Mouse (Mus musculus) embryo, embryonic 11 days (tissue): ENCODE data around the gene Nid2.

Experiments
- DNase-seq: peaks from one replicate; pipeline ENCODE4 v3.0.0-alpha.2; 2015

Nid2 gene

DNA sequence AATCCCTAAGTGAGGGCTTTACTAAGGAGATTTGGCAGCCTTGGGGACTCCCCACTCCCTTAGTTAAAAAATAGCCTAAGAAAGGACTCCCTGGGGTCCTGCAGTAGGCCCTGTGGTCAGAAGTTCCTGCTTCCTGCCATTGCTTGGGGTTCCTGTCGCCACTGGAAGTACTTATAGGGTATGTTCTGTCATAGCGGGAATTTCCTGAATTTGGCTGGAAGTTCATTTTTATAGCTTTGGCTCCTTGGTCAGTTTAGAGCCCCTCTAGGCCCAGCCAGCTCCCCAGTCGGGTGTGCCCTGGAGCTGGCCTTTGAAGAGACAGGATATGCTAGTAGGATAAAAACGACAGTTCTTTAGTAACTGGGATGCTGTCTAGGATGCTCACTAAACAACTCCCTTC lies 43.8 kb downstream of the Nid2 start:
- no peak for DNase-seq

DNA sequence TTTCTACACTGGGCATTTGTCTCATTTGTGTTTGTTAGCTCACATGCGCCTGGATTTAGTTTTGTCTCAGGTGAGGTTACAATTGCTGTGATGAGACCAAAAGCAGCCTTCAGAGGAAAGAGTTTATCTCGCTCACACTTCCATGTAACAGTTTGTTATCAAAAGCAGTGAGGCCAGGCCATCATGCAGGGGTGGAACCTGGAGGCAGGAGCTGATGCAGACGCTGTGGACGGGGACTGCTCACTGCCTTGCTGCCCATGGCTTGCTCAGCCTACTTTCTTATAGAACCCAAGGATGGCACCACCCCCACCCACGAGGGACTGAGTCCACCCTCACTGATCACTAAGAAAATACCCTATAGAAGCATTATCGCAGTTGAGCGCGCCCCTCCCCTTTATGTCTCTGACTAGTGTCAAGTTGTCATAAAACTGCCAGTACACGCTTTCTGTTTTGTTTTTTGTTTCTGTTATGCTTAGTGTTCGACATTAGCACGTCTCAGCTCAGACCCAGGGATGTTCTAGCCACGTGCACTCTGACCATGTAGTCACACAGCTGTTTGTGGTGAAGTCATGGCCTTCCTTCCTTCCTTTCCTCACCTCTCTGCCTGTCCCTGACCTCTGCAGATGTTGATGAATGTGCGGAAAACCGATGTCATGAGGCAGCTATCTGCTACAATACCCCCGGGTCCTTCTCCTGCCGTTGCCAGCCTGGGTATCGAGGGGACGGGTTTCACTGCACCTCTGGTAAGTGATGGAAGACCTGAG lies 45.7 kb downstream of the Nid2 start:
- DNase-seq: no peak

DNA sequence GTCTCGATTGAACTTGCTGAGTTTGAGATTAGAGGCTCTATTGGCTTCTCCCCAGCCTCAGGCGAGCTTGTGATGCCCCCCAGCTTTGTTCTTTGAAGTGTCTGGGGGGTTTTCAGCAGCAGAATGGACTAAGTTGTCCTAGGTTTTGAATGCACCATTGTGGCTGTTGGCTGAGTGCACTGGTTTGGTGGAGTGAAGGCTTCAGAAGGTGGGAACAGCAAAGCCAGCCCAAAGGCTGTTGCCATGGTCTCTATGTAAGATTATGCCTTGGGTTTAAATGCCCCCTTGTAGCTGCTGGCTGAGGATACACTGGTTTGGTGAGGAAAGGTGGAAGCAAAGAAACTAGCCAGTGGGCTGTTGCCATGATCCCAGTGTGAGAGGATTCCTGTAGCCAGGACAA lies 49.4 kb downstream of the Nid2 start:
- DNase-seq: no peak

DNA sequence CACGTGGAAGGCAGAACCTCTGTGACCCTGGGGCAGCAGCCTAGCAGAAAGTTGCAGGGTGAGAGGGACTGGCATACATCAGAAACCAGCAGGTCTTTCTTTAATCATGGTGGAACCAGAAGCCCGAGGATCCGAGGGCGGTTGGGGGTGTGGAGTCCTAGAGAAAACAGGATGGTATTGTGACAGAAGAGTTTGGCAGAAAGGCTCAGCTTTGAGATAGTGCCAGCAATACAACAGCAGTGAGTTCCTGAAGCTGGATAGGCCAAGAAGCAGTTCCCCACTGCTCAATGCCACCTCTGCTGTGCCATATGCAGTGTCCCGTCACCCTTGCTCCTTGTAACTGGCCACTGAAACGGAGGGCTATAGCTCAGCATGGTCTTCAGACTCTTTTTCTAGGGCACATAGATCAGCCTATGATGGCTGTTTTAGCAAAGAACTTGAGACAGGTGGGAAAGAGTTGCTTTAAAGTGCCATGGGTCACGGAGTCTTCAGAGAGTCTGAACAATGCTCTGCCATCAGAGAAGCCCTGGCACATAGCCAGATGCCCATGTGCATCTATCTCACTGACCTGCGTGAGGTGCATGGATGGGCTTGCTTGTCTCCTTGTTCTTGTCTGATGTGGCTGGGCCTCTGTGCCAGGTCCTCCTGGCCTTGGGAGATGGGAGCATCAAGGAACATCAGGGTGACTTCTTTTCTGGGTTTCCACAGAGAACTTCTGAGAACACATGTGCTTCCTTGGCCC lies 50.6 kb downstream of the Nid2 start:
- DNase-seq: no peak

DNA sequence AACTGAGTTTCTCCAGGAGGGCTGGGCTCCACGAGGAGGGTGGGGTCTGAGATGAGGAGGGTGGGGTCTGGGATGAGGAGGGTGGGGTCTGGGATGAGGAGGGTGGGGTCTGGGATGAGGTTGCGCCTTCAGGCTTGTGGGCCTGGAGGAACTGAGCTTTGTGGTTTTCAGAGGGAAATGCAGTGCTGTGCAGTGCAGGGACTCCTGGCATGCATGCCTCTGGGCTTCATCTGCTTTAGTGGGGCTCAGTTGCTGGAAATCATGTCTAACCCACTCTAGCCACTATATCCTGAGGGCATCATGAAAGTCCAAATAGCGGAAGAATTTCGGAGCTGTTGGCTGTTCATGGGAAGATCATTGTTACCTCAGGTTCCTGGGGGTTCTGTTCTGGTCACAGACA lies 52.2 kb downstream of the Nid2 start:
- DNase-seq: no peak

DNA sequence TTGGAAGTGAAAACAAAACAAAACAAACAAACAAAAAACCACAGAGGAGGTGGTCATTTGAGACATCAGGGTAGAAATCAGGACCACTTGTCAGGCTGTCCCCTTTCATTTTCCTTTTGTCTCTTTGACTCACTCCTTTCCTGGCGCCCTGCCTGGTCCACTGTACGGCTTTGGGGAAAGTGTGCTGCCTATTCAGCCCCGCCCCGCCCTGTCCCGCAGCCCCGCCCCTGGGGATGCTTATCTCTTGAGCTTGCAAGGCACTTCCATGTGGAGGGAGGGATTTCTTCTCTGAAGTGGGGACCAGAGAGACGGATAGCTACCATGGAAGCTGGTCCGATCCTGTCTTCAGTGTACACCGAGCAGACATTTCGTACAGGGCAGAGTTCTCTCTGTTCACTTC lies 52.6 kb downstream of the Nid2 start:
- no peak for DNase-seq

DNA sequence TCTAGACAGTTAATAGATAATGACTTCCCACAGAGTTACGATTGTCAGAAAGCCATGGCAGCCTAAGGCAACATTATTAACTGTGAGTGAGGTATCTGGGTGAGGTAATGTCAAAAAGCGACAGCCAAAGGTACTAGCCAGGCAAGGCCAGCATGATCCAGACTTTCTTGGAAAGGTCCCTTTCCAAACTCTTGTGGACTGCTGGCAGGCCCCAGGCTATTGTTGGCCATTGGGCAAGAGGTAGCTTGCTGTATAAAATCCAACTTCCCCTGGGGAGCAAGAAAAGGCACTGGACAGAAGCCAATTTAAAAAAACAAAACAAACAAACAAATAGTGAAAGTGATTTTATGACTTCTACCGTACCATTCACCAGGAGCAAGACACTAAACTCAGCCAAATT lies 56.3 kb downstream of the Nid2 start:
- DNase-seq: no peak

DNA sequence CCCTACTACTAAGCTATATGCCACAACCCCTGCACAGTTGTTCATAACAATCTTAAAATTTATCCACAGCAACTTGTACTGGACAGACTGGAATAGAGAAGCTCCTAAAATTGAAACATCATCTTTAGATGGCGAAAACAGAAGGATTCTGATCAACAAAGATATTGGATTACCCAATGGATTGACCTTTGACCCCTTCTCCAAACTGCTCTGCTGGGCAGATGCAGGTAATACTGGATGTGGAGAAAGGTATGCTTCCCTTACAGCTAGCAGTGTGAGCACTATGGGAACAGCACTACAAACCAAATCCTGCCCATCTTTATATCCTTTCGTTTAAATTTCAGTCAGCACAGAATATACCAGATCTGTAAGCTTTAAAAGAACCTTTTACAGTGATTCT lies 56.8 kb downstream of the Nid2 start:
- DNase-seq: no peak

DNA sequence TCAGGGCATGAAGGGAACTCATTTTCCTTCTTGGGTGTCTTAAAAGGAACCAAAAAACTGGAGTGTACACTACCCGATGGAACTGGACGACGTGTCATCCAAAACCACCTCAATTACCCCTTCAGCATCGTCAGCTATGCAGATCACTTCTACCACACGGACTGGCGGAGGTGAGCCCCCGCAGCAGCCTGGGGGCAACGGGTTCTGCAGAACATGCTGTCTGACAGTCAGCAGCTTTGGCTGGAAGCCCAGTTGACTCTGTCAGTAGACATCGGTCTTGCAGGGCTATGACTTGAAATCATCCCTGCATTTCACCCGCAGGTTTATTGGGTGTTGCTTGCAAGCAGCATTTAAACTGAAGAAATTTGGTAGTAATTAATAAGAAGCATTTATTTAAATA lies 58.9 kb downstream of the Nid2 start:
- DNase-seq: no peak

DNA sequence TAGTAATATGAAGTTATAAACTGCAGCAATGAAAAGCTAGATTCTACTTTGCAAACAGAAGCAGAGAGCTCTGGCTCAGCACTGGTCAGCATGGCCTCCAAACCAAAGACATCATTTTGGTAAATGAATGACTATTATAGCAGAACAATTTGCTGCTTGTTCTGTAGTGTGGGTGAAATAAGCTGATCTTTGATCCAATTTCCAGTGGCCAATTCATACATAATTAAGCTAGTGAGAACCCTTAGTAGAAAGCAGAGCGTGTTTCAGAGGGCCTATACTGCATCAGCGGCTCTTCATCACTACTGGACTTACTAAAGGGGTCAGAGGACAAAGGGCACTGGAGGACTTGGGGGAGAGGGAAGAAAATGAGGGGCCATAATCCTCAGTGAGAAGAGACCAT lies 62.0 kb downstream of the Nid2 start:
- DNase-seq: no peak

DNA sequence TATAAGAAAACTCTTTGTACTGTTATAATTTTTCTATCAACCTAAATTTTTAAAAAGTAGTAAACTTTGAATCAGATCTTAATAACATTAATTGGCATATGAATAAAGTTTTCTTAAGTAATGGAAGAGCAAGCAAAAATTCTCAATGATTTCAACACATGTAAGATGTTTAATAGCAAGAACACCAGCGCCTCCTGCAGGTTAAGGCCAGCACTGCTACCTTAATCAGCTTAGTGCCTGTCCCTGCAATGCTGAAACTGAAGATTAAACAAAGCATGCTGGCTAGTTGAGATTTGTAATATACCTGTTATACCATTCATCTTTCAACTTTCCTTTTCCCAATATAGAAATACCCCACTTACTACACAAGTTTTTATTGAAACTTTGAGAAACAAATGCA lies 66.9 kb downstream of the Nid2 start:
- peak; percentile 84 for DNase-seq

DNA sequence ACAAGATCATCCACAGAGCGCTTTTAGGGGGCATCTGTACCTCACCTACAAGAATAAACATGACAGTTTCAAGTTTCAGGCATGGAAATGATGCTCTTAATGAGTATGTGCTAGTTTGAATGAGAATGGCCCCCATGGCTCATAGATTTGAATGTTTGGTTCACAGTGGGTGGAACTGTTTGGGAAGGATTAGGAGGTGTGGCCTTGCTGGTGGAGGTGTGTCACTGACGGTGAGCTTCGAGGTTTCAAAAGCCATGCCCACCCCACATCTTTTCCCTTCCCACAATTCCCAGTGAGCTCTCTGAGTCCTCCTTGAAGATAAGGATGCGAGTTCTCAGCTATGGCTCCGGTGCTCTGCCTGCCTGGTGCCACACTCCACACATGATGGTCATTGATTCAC lies 70.6 kb downstream of the Nid2 start:
- no peak for DNase-seq

DNA sequence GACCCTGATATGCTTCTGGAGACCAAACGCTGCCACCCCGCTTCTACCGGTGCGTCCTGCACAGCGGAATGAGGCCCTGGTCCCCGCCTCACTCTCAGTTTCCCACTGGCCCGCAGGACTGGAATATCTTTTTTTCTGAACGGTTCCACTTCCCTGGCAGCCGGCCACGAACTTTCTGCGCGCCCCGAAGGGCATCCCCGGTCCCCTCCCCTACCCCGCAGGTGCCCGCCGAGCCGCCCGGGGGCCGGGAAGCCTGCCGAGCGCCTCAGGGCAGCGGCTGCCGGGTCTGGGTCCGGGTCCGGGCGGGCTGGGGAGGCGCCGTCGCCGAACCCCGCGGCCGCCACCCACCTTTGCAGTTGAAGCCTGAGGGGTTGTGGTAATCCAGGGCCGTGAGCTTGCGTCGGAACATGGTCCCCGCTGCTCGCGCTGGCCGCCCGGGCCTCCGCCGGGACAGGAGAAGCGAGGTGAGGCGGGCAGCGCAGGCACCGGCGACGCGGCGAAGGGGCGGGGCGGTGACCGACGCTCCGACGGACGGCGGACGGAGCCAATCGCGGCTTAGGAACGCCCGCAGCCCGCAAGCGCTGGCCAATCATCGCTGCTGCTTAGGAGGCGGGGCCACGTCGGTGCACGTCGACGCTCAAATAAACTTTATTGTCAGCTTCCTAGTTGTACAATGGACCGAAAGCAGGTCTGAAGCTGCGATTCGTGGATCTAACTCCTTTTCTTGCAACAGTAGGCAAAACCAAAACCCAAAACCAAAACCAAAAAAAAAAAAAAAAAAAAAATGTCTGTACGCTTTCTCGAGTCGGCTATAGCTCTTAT lies 72.5 kb downstream of the Nid2 start, which contains the start of gene Rtraf:
TSS of gene Rtraf (minus strand) at position 504 of the 822 bp plus-strand sequence.
- peak; percentile 98 for DNase-seq

DNA sequence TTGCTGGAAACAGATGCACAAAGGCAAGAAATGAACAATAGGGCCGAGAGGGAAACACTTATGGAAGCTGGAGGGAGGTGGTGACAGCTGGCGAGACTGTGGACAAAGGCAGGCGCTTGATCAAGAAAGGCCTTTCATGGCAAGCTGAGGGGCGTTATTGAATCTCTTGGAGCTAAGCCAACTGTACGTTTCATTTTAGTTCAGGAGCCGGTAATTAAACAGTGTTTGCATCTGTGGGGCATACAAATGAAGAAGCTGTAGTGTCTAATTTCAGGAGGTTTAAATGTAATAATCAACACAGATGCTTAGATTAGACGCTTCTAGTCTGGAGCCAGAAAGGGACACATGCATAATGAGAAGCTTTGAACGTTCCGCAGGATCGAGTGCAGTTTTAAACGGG lies 74.4 kb downstream of the Nid2 start:
- peak; percentile 46 for DNase-seq

DNA sequence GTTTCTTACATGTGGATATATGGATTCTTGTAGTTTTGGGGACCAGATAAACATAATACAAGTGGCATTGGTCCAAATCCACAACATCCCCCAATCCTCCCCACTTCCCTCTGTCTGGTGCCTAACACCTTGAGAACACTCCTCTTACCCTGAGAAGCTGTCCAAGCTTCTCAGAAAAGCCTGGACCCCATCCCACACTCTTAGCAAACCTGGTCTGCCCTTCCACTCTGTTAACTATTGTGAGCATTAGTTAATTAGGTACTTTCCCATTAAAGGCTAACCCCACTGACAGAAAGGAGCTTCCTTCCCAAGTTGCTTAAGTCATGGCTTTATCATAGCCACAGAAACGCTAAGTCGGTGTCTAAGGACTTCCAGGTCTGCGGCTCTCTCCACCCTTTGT lies 85.2 kb downstream of the Nid2 start:
- DNase-seq: no peak

DNA sequence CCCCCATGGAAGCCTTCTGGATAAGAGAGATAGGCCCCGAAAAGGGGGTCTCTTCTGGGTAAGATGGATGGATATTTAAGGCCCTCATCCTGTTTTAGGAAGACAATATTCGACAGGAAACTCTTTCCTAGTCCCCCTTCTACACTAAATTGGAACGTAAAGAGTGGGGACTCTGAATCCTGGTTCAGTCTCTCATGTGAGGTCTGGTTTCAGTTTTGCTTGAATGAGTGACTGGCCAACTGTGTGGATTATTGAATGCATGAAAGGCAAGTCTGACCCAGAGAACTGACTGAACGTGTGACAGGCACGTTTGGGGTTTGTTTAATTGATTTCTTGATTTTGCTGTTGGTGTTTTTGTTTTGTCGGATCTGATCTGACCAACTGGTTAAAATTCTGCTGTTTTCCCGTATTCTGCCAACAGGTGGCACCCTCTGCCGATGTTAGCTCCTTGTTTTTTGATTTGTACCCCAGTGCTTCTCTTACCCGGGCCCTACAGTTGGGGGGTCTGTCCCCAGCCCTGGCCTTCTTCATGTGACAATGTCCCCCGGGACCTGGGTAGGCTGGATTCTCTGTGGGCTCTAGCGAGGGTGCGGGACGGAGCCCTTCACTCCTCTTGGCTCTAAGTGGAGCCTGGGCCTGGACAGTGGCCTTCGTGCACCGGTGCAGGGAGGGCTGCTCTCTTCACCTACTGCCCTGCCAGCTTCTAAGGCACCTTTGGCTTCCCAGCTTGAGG lies 88.7 kb downstream of the Nid2 start:
- DNase-seq: peak; percentile 75

DNA sequence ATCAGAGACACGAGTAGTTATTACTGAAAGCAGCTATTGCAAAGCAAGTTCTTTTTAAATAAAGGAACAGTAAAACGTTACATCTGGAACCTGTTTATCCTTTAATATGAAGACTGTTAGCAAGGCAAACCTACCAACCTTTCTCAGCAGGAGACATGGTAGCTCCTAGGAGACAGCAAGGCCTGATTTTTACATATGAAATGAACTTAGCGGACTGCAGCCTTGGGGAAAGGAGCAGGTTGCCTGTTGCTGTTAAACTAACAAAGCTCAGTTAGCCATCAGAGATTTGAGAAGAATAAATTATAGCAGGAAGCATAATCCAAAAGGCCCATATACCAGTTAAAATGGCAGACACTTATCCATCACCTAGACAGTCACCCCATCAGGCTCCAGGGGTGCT lies 102.4 kb downstream of the Nid2 start:
- no peak for DNase-seq

DNA sequence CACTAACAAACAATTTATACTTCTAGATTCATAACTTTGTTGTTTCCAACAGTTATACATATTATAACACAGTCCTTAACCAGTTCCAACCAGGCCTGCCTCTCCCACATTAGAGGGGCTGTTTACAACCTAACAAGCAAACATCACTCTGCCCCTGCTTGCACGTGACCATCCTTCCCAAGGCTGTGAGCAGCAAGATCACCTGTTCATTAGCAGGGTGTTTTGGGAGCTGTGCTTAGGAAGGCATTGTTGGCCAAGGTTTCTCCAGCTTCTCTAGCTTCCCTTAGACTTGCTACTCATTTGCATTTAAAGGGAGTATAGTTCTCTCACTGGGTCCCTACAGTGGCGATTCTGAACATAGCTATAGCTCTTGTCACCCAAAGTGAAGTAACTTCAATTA lies 107.2 kb downstream of the Nid2 start:
- no peak for DNase-seq

DNA sequence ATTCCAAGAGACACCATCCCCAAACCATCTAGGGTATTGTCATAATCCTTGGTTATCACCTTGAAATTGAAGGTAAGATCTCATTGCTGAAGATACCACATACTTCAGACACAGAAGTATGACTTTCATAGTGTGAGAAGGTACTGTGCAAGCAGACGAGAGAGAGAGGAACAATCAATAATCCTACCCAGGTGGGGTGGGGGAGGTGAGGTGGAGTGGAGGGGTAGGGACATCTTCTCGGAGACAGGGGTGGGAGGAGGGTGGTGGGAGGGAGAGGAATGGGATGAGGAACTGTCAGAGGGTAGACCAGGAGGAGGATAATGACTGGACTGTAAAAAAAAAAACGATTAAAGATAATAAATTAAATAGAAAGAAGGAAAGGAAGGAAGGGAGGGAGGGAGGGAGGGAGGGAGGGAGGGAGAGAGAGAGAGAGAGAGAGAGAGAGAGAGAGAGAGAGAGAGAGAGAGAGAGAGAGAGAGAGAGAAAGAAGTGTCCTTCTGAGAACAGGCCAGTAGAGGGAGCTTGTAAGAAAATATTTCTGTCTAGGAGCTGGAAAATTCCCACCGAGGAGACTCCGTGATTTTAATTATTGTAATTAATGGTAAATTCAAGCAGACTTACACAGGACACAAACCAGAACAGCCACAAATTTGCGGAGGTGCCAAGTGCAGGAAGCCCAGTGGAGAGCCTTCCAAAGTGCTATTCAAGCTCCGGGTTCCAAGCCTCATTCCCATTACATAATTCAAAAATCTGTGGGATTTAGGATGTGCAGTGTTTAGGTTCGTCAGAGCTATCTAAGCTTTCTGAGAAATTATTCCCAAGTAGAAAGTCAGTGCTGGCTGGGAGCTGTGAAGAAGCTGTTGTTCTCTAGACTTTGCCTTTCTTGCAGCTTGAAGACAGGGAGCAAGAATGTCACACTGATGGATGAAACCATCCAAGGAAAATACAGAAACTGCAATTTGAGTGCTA lies 108.0 kb downstream of the Nid2 start:
- peak; percentile 57 for DNase-seq

DNA sequence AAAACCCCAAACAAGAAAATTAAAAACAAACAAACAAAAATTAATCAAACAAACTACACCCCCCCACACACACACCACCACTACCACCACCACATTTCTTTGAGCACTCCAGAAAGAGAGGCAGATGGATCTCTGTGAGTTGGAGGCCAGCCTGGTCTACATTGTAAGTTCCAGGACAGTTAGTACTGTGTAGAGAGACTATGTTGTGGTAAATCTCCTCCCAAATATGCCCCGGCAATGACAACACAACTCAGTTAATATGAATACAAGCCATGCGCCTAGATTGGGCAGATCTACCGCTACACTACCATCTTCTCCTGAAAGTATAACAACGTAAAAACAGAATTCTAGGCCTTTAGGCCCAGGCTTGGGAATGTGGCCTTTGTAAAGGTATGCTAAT lies 109.2 kb downstream of the Nid2 start:
- no peak for DNase-seq
